Mouse (Mus musculus): ENCODE data around the gene Opn5. TPM values are rescaled to one million over a fixed set of nuclear protein-coding genes. Genes with fewer than 3 reads are reported as not detected.

The Opn5 gene
- total RNA-seq (2021): not detected
- long read RNA-seq, experiment 1: 0 reads
- long read RNA-seq, experiment 2: 0 reads

GRCm38 (mm10) chr17:42611295-42611694 is at the start of gene Opn5:
Gene Opn5 (minus strand): TSS chr17:42611395.
- no peak within 1 kb of the TSS for H3K4me3 ChIP-seq
- intact Hi-C loops (cut with DNase I): no loop called here
- no peak within 1 kb of the TSS for H3K27ac ChIP-seq
- TF ChIP-seq CTCF (IDR thresholded peaks at IDR 0.05): no peak
- no peak for DNase-seq

GRCm38 (mm10) chr17:42658634-42659422 is 47.6 kb upstream of the Opn5 start:
- DNase-seq: peak; percentile 36
- intact Hi-C loops (cut with DNase I): loop anchor here (1.0 kb wide), 1 partner anchor 123 kb away; no protein-coding TSS in a partner anchor
- peak; percentile 84 for TF ChIP-seq CTCF (IDR thresholded peaks at IDR 0.05)
- no peak overlapping the region for H3K27ac ChIP-seq
- no peak overlapping the region for H3K4me3 ChIP-seq

- Histone ChIP-seq H3K27ac (no peak overlapping the region), H3K4me3 (no peak overlapping the region)
- no peak for DNase-seq
- intact Hi-C loops (cut with DNase I): no loop called here
- no peak for TF ChIP-seq CTCF (IDR thresholded peaks at IDR 0.05)
Observed at GRCm38 (mm10) chr17:42643416-42643815, 32.2 kb upstream of the Opn5 start.

DNA sequence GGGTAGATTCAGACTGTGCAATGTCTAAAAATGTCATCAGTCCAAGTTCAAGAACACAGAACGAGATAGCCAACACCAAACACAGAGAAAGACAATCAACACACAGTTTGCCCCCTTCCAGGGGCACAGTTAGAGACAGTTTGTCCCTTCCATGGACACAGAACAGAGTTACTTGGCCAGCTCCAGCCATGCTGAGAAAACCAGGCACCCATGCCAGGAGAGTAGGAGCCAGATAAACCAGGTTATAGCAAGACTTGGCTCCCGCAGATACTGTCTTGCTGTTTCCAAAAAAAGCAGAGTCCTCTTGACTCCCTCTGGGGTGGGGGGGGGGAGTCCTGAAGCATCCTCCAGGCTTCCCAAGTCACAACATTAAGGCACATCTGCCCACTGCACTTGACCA is 19.0 kb upstream of the Opn5 start:
- intact Hi-C loops (cut with DNase I): no loop called here
- no peak overlapping the region for H3K27ac ChIP-seq
- H3K4me3 ChIP-seq: no peak overlapping the region
- no peak for DNase-seq
- no peak for TF ChIP-seq CTCF (IDR thresholded peaks at IDR 0.05)

DNA sequence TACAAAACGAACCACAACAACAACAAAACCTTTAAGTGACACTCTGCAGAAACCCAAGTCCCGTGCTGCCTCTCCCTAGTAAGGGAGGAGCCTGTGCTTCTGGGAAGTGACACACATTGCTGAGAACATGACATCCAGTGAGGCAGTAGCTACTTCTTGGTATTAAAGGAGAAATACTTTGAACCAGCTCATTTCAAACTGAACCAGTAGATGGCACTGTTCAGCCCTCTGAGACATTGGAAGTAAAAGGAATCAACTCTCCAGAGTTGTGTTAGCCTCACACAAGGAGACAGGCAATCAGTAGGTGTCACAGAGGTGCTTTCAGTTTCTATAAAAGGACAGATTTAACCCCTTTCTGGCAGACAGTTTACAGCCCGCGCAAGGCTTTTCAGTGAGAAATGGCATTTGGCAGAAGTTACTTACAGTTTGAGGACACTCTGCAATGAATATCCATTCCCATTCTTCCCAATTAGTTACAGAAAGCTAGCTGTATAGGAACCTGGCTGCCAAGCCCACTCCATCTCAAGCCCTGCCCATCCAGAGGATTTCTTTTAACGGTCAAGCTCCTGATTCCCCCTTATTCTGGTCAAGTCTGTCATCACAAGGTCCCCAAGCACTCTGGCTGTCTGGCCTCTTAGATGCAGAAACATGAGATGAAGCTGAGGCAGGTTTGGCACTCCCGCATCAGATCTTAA is 2.0 kb upstream of the Opn5 start:
- DNase-seq: no peak
- H3K27ac ChIP-seq: no peak overlapping the region
- TF ChIP-seq CTCF (IDR thresholded peaks at IDR 0.05): peak; percentile 82
- intact Hi-C loops (cut with DNase I): loop anchor here (1.0 kb wide), 1 partner anchor 169 kb away; no protein-coding TSS in a partner anchor
- no peak overlapping the region for H3K4me3 ChIP-seq

GRCm38 (mm10) chr17:42608270-42608669 is 2.9 kb downstream of the Opn5 start:
- intact Hi-C loops (cut with DNase I): loop anchor here (10.0 kb wide), 1 partner anchor 1633 kb away; no protein-coding TSS in a partner anchor
- DNase-seq: no peak
- no peak overlapping the region for H3K27ac ChIP-seq
- TF ChIP-seq CTCF (IDR thresholded peaks at IDR 0.05): no peak
- no peak overlapping the region for H3K4me3 ChIP-seq

DNA sequence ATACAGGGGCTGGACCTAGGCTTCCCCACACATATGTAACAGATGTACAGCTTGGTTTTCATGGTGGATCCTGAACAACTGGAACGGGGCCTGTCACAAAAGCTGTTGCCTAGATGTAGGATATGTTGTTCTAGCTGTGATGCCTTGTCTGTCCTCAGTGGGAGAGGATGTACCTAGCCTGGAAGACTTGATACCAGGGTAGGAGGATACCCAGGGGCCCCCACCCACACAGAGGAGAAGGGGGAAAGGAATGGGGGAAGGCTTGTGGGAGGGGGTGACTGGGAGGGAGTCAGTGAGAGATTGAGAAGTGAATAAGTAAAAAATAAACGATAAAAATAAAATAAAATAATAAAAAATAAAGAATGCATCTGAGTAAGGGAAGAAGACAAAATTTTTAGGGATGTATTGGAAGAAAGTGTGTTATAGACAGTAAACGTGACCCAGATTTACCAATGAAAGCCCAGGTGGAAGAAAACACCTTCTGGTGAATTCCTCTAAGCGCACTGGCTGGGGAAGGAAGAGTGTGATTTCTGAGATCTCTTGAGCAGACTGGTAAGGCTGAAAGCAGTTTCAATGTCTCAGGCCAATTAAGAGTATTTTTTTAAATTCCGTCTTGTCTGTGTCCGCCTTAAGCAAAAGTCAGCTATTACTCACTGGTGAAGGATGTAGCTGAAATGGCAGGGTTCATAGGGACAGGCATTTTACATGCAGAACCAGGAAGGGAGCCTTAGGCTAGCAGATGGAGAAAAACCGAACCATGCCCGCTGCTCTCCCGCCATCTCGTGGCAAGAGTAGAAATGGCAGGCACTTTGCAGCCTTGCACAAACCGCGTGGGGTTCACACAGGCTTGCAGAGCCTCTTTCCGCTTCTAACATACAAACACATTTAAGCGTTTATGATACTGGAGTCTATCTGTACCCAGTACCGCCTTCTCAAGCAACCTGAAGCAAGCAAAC is 8.1 kb downstream of the Opn5 start:
- peak; percentile 59 for DNase-seq
- no peak overlapping the region for H3K27ac ChIP-seq
- TF ChIP-seq CTCF (IDR thresholded peaks at IDR 0.05): peak; percentile 88
- intact Hi-C loops (cut with DNase I): loop anchor here (10.0 kb wide), 1 partner anchor 1628 kb away; no protein-coding TSS in a partner anchor
- no peak overlapping the region for H3K4me3 ChIP-seq

- no peak for TF ChIP-seq CTCF (IDR thresholded peaks at IDR 0.05)
- DNase-seq: no peak
- no peak overlapping the region for H3K4me3 ChIP-seq
- intact Hi-C loops (cut with DNase I): no loop called here
- no peak overlapping the region for H3K27ac ChIP-seq
Observed at GRCm38 (mm10) chr17:42586486-42586885, 24.7 kb downstream of the Opn5 start.

DNA sequence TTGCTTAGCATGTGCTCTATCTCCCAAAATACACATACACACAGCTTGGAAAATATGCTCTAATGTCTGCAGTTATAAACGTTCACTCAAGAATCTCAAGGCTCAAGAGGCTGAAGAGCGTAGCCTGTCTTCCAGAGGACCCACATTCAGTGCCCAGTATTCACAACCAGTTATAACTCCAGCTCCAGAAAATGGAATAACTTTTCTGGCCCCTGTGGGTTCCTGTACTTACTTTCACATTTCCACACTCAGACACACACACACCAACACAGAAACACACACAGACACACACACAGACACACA is 28.2 kb downstream of the Opn5 start:
- H3K4me3 ChIP-seq: no peak overlapping the region
- intact Hi-C loops (cut with DNase I): no loop called here
- no peak for DNase-seq
- no peak overlapping the region for H3K27ac ChIP-seq
- TF ChIP-seq CTCF (IDR thresholded peaks at IDR 0.05): no peak

- no peak for TF ChIP-seq CTCF (IDR thresholded peaks at IDR 0.05)
- H3K27ac ChIP-seq: no peak overlapping the region
- no peak for DNase-seq
- intact Hi-C loops (cut with DNase I): no loop called here
- H3K4me3 ChIP-seq: no peak overlapping the region
Observed at GRCm38 (mm10) chr17:42582281-42583028, 28.7 kb downstream of the Opn5 start.

- intact Hi-C loops (cut with DNase I): no loop called here
Observed at GRCm38 (mm10) chr17:42580623-42581022, 30.6 kb downstream of the Opn5 start.

DNA sequence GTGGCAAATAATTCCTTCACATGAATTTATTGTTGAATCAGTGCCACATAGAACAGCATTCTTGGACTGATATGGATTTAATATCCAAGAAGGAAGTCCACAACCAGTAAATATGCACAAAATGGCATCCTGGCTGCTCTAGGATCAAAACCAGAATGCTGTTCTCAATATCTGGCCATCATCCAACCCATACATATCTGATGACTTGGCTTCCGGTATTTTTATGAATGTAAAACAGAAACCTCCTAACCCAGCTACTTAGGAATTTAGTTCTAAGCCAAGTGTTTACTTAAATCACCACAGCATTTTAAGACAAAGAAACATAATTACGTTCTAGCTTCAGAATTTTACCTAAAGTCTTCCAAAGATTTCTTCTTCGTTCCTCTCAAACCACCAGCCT is 31.0 kb downstream of the Opn5 start:
- intact Hi-C loops (cut with DNase I): no loop called here
- no peak for DNase-seq
- Histone ChIP-seq H3K27ac (no peak overlapping the region), H3K4me3 (no peak overlapping the region)
- TF ChIP-seq CTCF (IDR thresholded peaks at IDR 0.05): no peak

More at GRCm38 (mm10) chr17:42580623-42581022, 30.6 kb downstream of the Opn5 start:
- no peak for DNase-seq
- Histone ChIP-seq H3K27ac (no peak overlapping the region), H3K4me3 (no peak overlapping the region)
- no peak for TF ChIP-seq CTCF (IDR thresholded peaks at IDR 0.05)

Data from gastrocnemius, adult 2 months (tissue).